Mouse (Mus musculus): ENCODE data around the gene Syt7. TPM values are rescaled to one million over a fixed set of nuclear protein-coding genes. Genes with fewer than 3 reads are reported as not detected.
A peak's percentile ranks its signal among the peaks of the same experiment; 100 is the strongest.

Syt7 gene
- polyA plus RNA-seq, 1 experiment from 2014 or later, result 3.9 TPM

- H3K27ac ChIP-seq (replicated peaks), result no peak overlapping the region
- no peak; the same call in 1 of the 2 replicates for ATAC-seq (ENCODE audit: low FRiP score, low read depth)
- peaks cover 3% of the 10 kb centered on the region for H3K4me1 ChIP-seq
- no peak overlapping the region for H3K4me3 ChIP-seq
- H3K27me3 ChIP-seq, result peaks cover 24% of the 10 kb centered on the region; the same call in 1 of the 2 replicates
- H3K4me2 ChIP-seq (replicated peaks), result no peak overlapping the region
- H3K36me3 ChIP-seq, result peaks cover 26% of the 10 kb centered on the region
- H3K9ac ChIP-seq (replicated peaks), result no peak overlapping the region
- WGBS, result 60% methylated on average over 6 of the region's 6 CpGs
- no peaks in the 10 kb centered on the region for H3K9me3 ChIP-seq
Observed at GRCm38 (mm10) chr19:10449190-10449589, 60.3 kb downstream of the Syt7 start.

GRCm38 (mm10) chr19:10449708-10450107 lies 60.8 kb downstream of the Syt7 start:
- peaks cover 3% of the 10 kb centered on the region for H3K4me1 ChIP-seq
- peaks cover 27% of the 10 kb centered on the region for H3K27me3 ChIP-seq
- H3K36me3 ChIP-seq, result peaks cover 20% of the 10 kb centered on the region
- no peaks in the 10 kb centered on the region for H3K9me3 ChIP-seq
- no peak overlapping the region for H3K27ac ChIP-seq (replicated peaks)
- ATAC-seq (ENCODE audit: low FRiP score, low read depth), result peak; percentile 59
- H3K9ac ChIP-seq (replicated peaks), result no peak overlapping the region
- H3K4me2 ChIP-seq (replicated peaks), result no peak overlapping the region
- WGBS, result 4% methylated on average over 3 of the region's 3 CpGs
- H3K4me3 ChIP-seq, result no peak overlapping the region

- no peaks in the 10 kb centered on the region for H3K9me3 ChIP-seq
- no peak overlapping the region for H3K9ac ChIP-seq (replicated peaks)
- ATAC-seq (ENCODE audit: low FRiP score, low read depth), result no peak
- no peak overlapping the region for H3K4me3 ChIP-seq
- H3K27ac ChIP-seq (replicated peaks), result no peak overlapping the region
- 73% methylated on average over 4 of the region's 4 CpGs for WGBS
- no peaks in the 10 kb centered on the region for H3K36me3 ChIP-seq
- peaks cover 23% of the 10 kb centered on the region for H3K4me1 ChIP-seq
- H3K4me2 ChIP-seq (replicated peaks), result no peak overlapping the region
- peaks cover 78% of the 10 kb centered on the region for H3K27me3 ChIP-seq
Observed at GRCm38 (mm10) chr19:10454718-10455436, 66.0 kb downstream of the Syt7 start.

- Histone ChIP-seq H3K4me1 (peaks cover 26% of the 10 kb centered on the region), H3K27me3 (peaks cover 80% of the 10 kb centered on the region), H3K4me3 (no peak overlapping the region), H3K27ac (replicated peaks) (no peak overlapping the region), H3K4me2 (replicated peaks) (no peak overlapping the region), H3K9ac (replicated peaks) (no peak overlapping the region), H3K36me3 (no peaks in the 10 kb centered on the region), H3K9me3 (no peaks in the 10 kb centered on the region)
- no peak for ATAC-seq (ENCODE audit: low FRiP score, low read depth)
- WGBS, result 73% methylated on average over 3 of the region's 3 CpGs
Observed at GRCm38 (mm10) chr19:10455437-10455806, 66.5 kb downstream of the Syt7 start.

- under 1% methylated on average over 93 of the region's 96 CpGs for WGBS
- peak; percentile 55 for ATAC-seq (ENCODE audit: low FRiP score, low read depth)
- H3K9ac ChIP-seq (replicated peaks), result peak within 1 kb of the TSS; percentile 37
- H3K4me1 ChIP-seq, result peaks cover 29% of the 10 kb centered on the region
- H3K27ac ChIP-seq (replicated peaks), result peak within 1 kb of the TSS; percentile 61
- H3K27me3 ChIP-seq, result peaks cover 94% of the 10 kb centered on the region
- no peaks in the 10 kb centered on the region for H3K9me3 ChIP-seq
- peak within 1 kb of the TSS; percentile 95 for H3K4me2 ChIP-seq (replicated peaks)
- H3K36me3 ChIP-seq, result no peaks in the 10 kb centered on the region
- peak within 1 kb of the TSS; percentile 58 for H3K4me3 ChIP-seq
Observed at GRCm38 (mm10) chr19:10456752-10457483, 68.0 kb downstream of the Syt7 start, which contains the start of gene Lrrc10b. Gene Lrrc10b (minus strand): TSS chr19:10457473.

GRCm38 (mm10) chr19:10457484-10457800 lies 68.6 kb downstream of the Syt7 start:
- H3K9me3 ChIP-seq, result no peaks in the 10 kb centered on the region
- WGBS, result 1% methylated on average over 29 of the region's 34 CpGs
- H3K4me1 ChIP-seq, result peaks cover 29% of the 10 kb centered on the region
- peak overlapping the region; percentile 61; the same call in 1 of the 2 replicates for H3K27ac ChIP-seq (replicated peaks)
- H3K4me3 ChIP-seq, result peak overlapping the region; percentile 58
- H3K27me3 ChIP-seq, result peaks cover 94% of the 10 kb centered on the region
- peak overlapping the region; percentile 95 for H3K4me2 ChIP-seq (replicated peaks)
- peak overlapping the region; percentile 37 for H3K9ac ChIP-seq (replicated peaks)
- ATAC-seq (ENCODE audit: low FRiP score, low read depth), result peak; percentile 96
- H3K36me3 ChIP-seq, result no peaks in the 10 kb centered on the region

- Histone ChIP-seq H3K4me3 (peak overlapping the region; percentile 58; the same call in 1 of the 2 replicates), H3K9me3 (no peaks in the 10 kb centered on the region), H3K36me3 (no peaks in the 10 kb centered on the region), H3K4me1 (peaks cover 29% of the 10 kb centered on the region), H3K4me2 (replicated peaks) (peak overlapping the region; percentile 95), H3K27me3 (peaks cover 94% of the 10 kb centered on the region), H3K27ac (replicated peaks) (no peak overlapping the region), H3K9ac (replicated peaks) (no peak overlapping the region; the same call in 1 of the 2 replicates)
- 29% methylated on average over 8 of the region's 8 CpGs for WGBS
- no peak for ATAC-seq (ENCODE audit: low FRiP score, low read depth)
Observed at GRCm38 (mm10) chr19:10458096-10458495, 69.2 kb downstream of the Syt7 start.

- H3K4me2 ChIP-seq (replicated peaks), result no peak overlapping the region
- no peak overlapping the region for H3K9ac ChIP-seq (replicated peaks)
- no peak overlapping the region for H3K27ac ChIP-seq (replicated peaks)
- H3K4me1 ChIP-seq, result peaks cover 33% of the 10 kb centered on the region
- H3K36me3 ChIP-seq, result no peaks in the 10 kb centered on the region
- WGBS, result 38% methylated on average over 11 of the region's 11 CpGs
- H3K27me3 ChIP-seq, result peaks cover 89% of the 10 kb centered on the region
- no peaks in the 10 kb centered on the region for H3K9me3 ChIP-seq
- H3K4me3 ChIP-seq, result no peak overlapping the region
- ATAC-seq (ENCODE audit: low FRiP score, low read depth), result no peak
Observed at GRCm38 (mm10) chr19:10459907-10460306, 71.0 kb downstream of the Syt7 start.

- Histone ChIP-seq H3K36me3 (no peaks in the 10 kb centered on the region), H3K9ac (replicated peaks) (no peak overlapping the region), H3K4me1 (peaks cover 29% of the 10 kb centered on the region), H3K4me2 (replicated peaks) (no peak overlapping the region), H3K4me3 (no peak overlapping the region), H3K9me3 (no peaks in the 10 kb centered on the region), H3K27ac (replicated peaks) (no peak overlapping the region), H3K27me3 (peaks cover 72% of the 10 kb centered on the region)
- WGBS, result 47% methylated on average over 7 of the region's 7 CpGs
- no peak for ATAC-seq (ENCODE audit: low FRiP score, low read depth)
Observed at GRCm38 (mm10) chr19:10461584-10461983, 72.7 kb downstream of the Syt7 start.

- Histone ChIP-seq H3K9ac (replicated peaks) (no peak overlapping the region), H3K9me3 (no peaks in the 10 kb centered on the region), H3K4me3 (no peak overlapping the region), H3K27ac (replicated peaks) (0 out of 2 replicates have a peak overlapping the region, but pooled peaks have one; percentile 12), H3K4me1 (peaks cover 17% of the 10 kb centered on the region), H3K4me2 (replicated peaks) (no peak overlapping the region), H3K27me3 (peaks cover 44% of the 10 kb centered on the region), H3K36me3 (no peaks in the 10 kb centered on the region)
- ATAC-seq (ENCODE audit: low FRiP score, low read depth), result no peak
- WGBS, result 6% methylated on average over 4 of the region's 4 CpGs
Observed at GRCm38 (mm10) chr19:10464427-10464826, 75.5 kb downstream of the Syt7 start.

- no peak for ATAC-seq (ENCODE audit: low FRiP score, low read depth)
- Histone ChIP-seq H3K9me3 (no peaks in the 10 kb centered on the region), H3K36me3 (no peaks in the 10 kb centered on the region), H3K27ac (replicated peaks) (no peak overlapping the region), H3K4me3 (no peak overlapping the region), H3K4me1 (peaks cover 9% of the 10 kb centered on the region; the same call in 1 of the 2 replicates), H3K27me3 (no peaks in the 10 kb centered on the region), H3K4me2 (replicated peaks) (no peak overlapping the region), H3K9ac (replicated peaks) (no peak overlapping the region)
- WGBS, result 66% methylated on average over 8 of the region's 8 CpGs
Observed at GRCm38 (mm10) chr19:10469171-10469658, 80.3 kb downstream of the Syt7 start.

GRCm38 (mm10) chr19:10472958-10473357 lies 84.1 kb downstream of the Syt7 start:
- peaks cover 3% of the 10 kb centered on the region; the same call in 1 of the 2 replicates for H3K27me3 ChIP-seq
- H3K9ac ChIP-seq (replicated peaks), result no peak overlapping the region
- no peak overlapping the region for H3K27ac ChIP-seq (replicated peaks)
- ATAC-seq (ENCODE audit: low FRiP score, low read depth), result no peak
- 0 out of 2 replicates have a peak, but pooled peaks cover 6% of the 10 kb centered on the region for H3K4me1 ChIP-seq
- H3K9me3 ChIP-seq, result no peaks in the 10 kb centered on the region
- H3K4me2 ChIP-seq (replicated peaks), result no peak overlapping the region
- WGBS, result 79% methylated on average over 3 of the region's 3 CpGs
- no peak overlapping the region for H3K4me3 ChIP-seq
- no peaks in the 10 kb centered on the region for H3K36me3 ChIP-seq
